Mouse (Mus musculus): ENCODE measurements around the gene Pkp1. TPM values are rescaled to one million over a fixed set of nuclear protein-coding genes. Genes with fewer than 3 reads are reported as not detected.

Pkp1 gene
- polyA plus RNA-seq, 1 experiment from 2014 or later: 20.1 TPM

- DNase-seq (ENCODE audit: low spot score): no peak
- Histone ChIP-seq H3K4me1 (ENCODE audit: control insufficient read depth, insufficient read depth, low read length) (0 out of 2 replicates have a peak, but pooled peaks cover 7% of the 10 kb centered on the region), H3K27ac (replicated peaks; ENCODE audit: low read depth, low read length) (no peak overlapping the region; the same call in 1 of the 2 replicates), H3K27me3 (replicated peaks; ENCODE audit: control insufficient read depth, insufficient read depth, low read length) (no peaks in the 10 kb centered on the region), H3K4me2 (ENCODE audit: low read depth, low read length) (no peak overlapping the region), H3K36me3 (ENCODE audit: control insufficient read depth, insufficient read depth, low read length) (no peaks in the 10 kb centered on the region), H3K9me3 (ENCODE audit: control insufficient read depth, low read length) (no peaks in the 10 kb centered on the region), H3K9ac (ENCODE audit: low read depth, low read length) (no peak overlapping the region), H3K4me3 (ENCODE audit: low read depth, low read length) (no peak overlapping the region)
- ATAC-seq (ENCODE audit: low read depth): no peak
- WGBS: 85% methylated on average over 6 of the region's 6 CpGs
Observed at GRCm38 (mm10) chr1:135899295-135899694, 19.7 kb downstream of the Pkp1 start.

GRCm38 (mm10) chr1:135895367-135895766 is 23.6 kb downstream of the Pkp1 start:
- H3K9me3 ChIP-seq (ENCODE audit: control insufficient read depth, low read length): no peaks in the 10 kb centered on the region
- ATAC-seq (ENCODE audit: low read depth) (no peak), DNase-seq (ENCODE audit: low spot score) (no peak)
- H3K36me3 ChIP-seq (ENCODE audit: control insufficient read depth, insufficient read depth, low read length): no peaks in the 10 kb centered on the region
- no peak overlapping the region for H3K4me3 ChIP-seq (ENCODE audit: low read depth, low read length)
- no peaks in the 10 kb centered on the region for H3K4me1 ChIP-seq (ENCODE audit: control insufficient read depth, insufficient read depth, low read length)
- H3K27ac ChIP-seq (replicated peaks; ENCODE audit: low read depth, low read length): no peak overlapping the region
- 77% methylated on average over 4 of the region's 4 CpGs for WGBS
- no peaks in the 10 kb centered on the region for H3K27me3 ChIP-seq (replicated peaks; ENCODE audit: control insufficient read depth, insufficient read depth, low read length)
- no peak overlapping the region for H3K9ac ChIP-seq (ENCODE audit: low read depth, low read length)
- H3K4me2 ChIP-seq (ENCODE audit: low read depth, low read length): no peak overlapping the region

DNA sequence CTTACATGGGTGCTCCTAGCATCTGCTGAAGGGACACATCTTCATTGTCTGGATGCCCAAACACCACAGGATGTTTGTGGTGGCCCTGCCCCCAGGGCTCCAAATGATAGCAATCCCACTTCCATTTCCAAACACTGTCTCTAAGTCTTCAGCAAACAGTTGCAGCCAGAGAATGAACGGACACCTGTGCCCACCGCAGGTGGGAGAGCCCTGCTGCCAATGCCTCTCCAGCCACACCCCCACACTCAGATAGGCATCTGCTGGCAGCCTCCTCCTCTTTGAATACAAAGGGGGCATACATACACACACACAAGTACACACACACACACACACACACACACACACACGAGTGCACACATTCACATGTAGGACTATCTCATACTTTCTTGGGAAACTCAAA is 25.6 kb downstream of the Pkp1 start:
- 87% methylated on average over 3 of the region's 3 CpGs for WGBS
- Histone ChIP-seq H3K36me3 (ENCODE audit: control insufficient read depth, insufficient read depth, low read length) (no peaks in the 10 kb centered on the region), H3K9me3 (ENCODE audit: control insufficient read depth, low read length) (no peaks in the 10 kb centered on the region), H3K4me3 (ENCODE audit: low read depth, low read length) (no peak overlapping the region), H3K27me3 (replicated peaks; ENCODE audit: control insufficient read depth, insufficient read depth, low read length) (no peaks in the 10 kb centered on the region), H3K27ac (replicated peaks; ENCODE audit: low read depth, low read length) (no peak overlapping the region), H3K4me2 (ENCODE audit: low read depth, low read length) (no peak overlapping the region), H3K9ac (ENCODE audit: low read depth, low read length) (no peak overlapping the region), H3K4me1 (ENCODE audit: control insufficient read depth, insufficient read depth, low read length) (no peaks in the 10 kb centered on the region)
- ATAC-seq (ENCODE audit: low read depth): no peak
- DNase-seq (ENCODE audit: low spot score): no peak

- ATAC-seq (ENCODE audit: low read depth): no peak
Observed at GRCm38 (mm10) chr1:135892764-135893163, 26.2 kb downstream of the Pkp1 start.

GRCm38 (mm10) chr1:135892233-135892632 is 26.8 kb downstream of the Pkp1 start:
- H3K4me3 ChIP-seq (ENCODE audit: low read depth, low read length): no peak overlapping the region
- no peaks in the 10 kb centered on the region for H3K4me1 ChIP-seq (ENCODE audit: control insufficient read depth, insufficient read depth, low read length)
- H3K4me2 ChIP-seq (ENCODE audit: low read depth, low read length): no peak overlapping the region
- no peak for ATAC-seq (ENCODE audit: low read depth)
- no peaks in the 10 kb centered on the region for H3K27me3 ChIP-seq (replicated peaks; ENCODE audit: control insufficient read depth, insufficient read depth, low read length)
- no peaks in the 10 kb centered on the region for H3K36me3 ChIP-seq (ENCODE audit: control insufficient read depth, insufficient read depth, low read length)
- no peak for DNase-seq (ENCODE audit: low spot score)
- H3K27ac ChIP-seq (replicated peaks; ENCODE audit: low read depth, low read length): 0 out of 2 replicates have a peak overlapping the region, but pooled peaks have one; percentile 8
- WGBS: 51% methylated on average over 6 of the region's 6 CpGs
- no peaks in the 10 kb centered on the region for H3K9me3 ChIP-seq (ENCODE audit: control insufficient read depth, low read length)
- H3K9ac ChIP-seq (ENCODE audit: low read depth, low read length): no peak overlapping the region

More at GRCm38 (mm10) chr1:135892764-135893163, 26.2 kb downstream of the Pkp1 start:
- Histone ChIP-seq H3K36me3 (ENCODE audit: control insufficient read depth, insufficient read depth, low read length) (no peaks in the 10 kb centered on the region), H3K4me1 (ENCODE audit: control insufficient read depth, insufficient read depth, low read length) (no peaks in the 10 kb centered on the region), H3K27ac (replicated peaks; ENCODE audit: low read depth, low read length) (no peak overlapping the region), H3K9ac (ENCODE audit: low read depth, low read length) (no peak overlapping the region), H3K27me3 (replicated peaks; ENCODE audit: control insufficient read depth, insufficient read depth, low read length) (no peaks in the 10 kb centered on the region), H3K4me3 (ENCODE audit: low read depth, low read length) (no peak overlapping the region), H3K4me2 (ENCODE audit: low read depth, low read length) (no peak overlapping the region), H3K9me3 (ENCODE audit: control insufficient read depth, low read length) (no peaks in the 10 kb centered on the region)
- no peak for DNase-seq (ENCODE audit: low spot score)
- 74% methylated on average over 6 of the region's 6 CpGs for WGBS

GRCm38 (mm10) chr1:135891424-135892216 is 27.4 kb downstream of the Pkp1 start:
- 76% methylated on average over 10 of the region's 11 CpGs for WGBS
- H3K4me3 ChIP-seq (ENCODE audit: low read depth, low read length): no peak overlapping the region
- no peaks in the 10 kb centered on the region for H3K36me3 ChIP-seq (ENCODE audit: control insufficient read depth, insufficient read depth, low read length)
- H3K4me1 ChIP-seq (ENCODE audit: control insufficient read depth, insufficient read depth, low read length): no peaks in the 10 kb centered on the region
- DNase-seq (ENCODE audit: low spot score): peak; percentile 79
- no peak overlapping the region; the same call in 1 of the 2 replicates for H3K27ac ChIP-seq (replicated peaks; ENCODE audit: low read depth, low read length)
- peak; percentile 74 for ATAC-seq (ENCODE audit: low read depth)
- no peak overlapping the region for H3K4me2 ChIP-seq (ENCODE audit: low read depth, low read length)
- H3K27me3 ChIP-seq (replicated peaks; ENCODE audit: control insufficient read depth, insufficient read depth, low read length): no peaks in the 10 kb centered on the region
- H3K9ac ChIP-seq (ENCODE audit: low read depth, low read length): no peak overlapping the region
- H3K9me3 ChIP-seq (ENCODE audit: control insufficient read depth, low read length): no peaks in the 10 kb centered on the region

GRCm38 (mm10) chr1:135889461-135890185 is 29.4 kb downstream of the Pkp1 start:
- WGBS: 69% methylated on average over 20 of the region's 20 CpGs
- Histone ChIP-seq H3K27ac (replicated peaks; ENCODE audit: low read depth, low read length) (no peak overlapping the region), H3K4me3 (ENCODE audit: low read depth, low read length) (no peak overlapping the region), H3K9ac (ENCODE audit: low read depth, low read length) (no peak overlapping the region), H3K4me1 (ENCODE audit: control insufficient read depth, insufficient read depth, low read length) (no peaks in the 10 kb centered on the region), H3K4me2 (ENCODE audit: low read depth, low read length) (no peak overlapping the region), H3K27me3 (replicated peaks; ENCODE audit: control insufficient read depth, insufficient read depth, low read length) (no peaks in the 10 kb centered on the region), H3K9me3 (ENCODE audit: control insufficient read depth, low read length) (no peaks in the 10 kb centered on the region), H3K36me3 (ENCODE audit: control insufficient read depth, insufficient read depth, low read length) (no peaks in the 10 kb centered on the region)
- ATAC-seq (ENCODE audit: low read depth): no peak; the same call in 1 of the 2 replicates
- DNase-seq (ENCODE audit: low spot score): no peak

- DNase-seq (ENCODE audit: low spot score): peak; percentile 55
- H3K4me3 ChIP-seq (ENCODE audit: low read depth, low read length): no peak overlapping the region
- H3K9me3 ChIP-seq (ENCODE audit: control insufficient read depth, low read length): no peaks in the 10 kb centered on the region
- 69% methylated on average over 10 of the region's 10 CpGs for WGBS
- no peak overlapping the region for H3K4me2 ChIP-seq (ENCODE audit: low read depth, low read length)
- ATAC-seq (ENCODE audit: low read depth): 0 out of 2 replicates have a peak, but pooled peaks have one; percentile 9
- H3K27ac ChIP-seq (replicated peaks; ENCODE audit: low read depth, low read length): no peak overlapping the region
- no peaks in the 10 kb centered on the region for H3K4me1 ChIP-seq (ENCODE audit: control insufficient read depth, insufficient read depth, low read length)
- no peaks in the 10 kb centered on the region for H3K27me3 ChIP-seq (replicated peaks; ENCODE audit: control insufficient read depth, insufficient read depth, low read length)
- no peak overlapping the region for H3K9ac ChIP-seq (ENCODE audit: low read depth, low read length)
- no peaks in the 10 kb centered on the region for H3K36me3 ChIP-seq (ENCODE audit: control insufficient read depth, insufficient read depth, low read length)
Observed at GRCm38 (mm10) chr1:135882385-135883109, 36.5 kb downstream of the Pkp1 start.
